Mouse (Mus musculus) gastrocnemius, postnatal 14 days (tissue): ENCODE results near the gene Slc37a4. TPM values are rescaled to one million over a fixed set of nuclear protein-coding genes. Genes with fewer than 3 reads are reported as not detected.
"Not testable (repeated sequence)": the region's sequence is repeated elsewhere in the genome, so short reads cannot be mapped to it uniquely, and the experiment has no call there.

Source experiments
- DNase-seq: peaks from one replicate; pipeline ENCODE4 v3.0.0; 2021; ENCODE audit warnings: mixed read lengths
- intact Hi-C: fragments of 180-260 bp; cut with DNase I; formaldehyde crosslinking; loops from one replicate; pipeline ENCODE4 v1.15.1; 2025; ENCODE audit warnings: low total_unique reads
- long read RNA-seq, 2 experiments: library from polyadenylated mRNA; stranded (forward); transcript quantifications; one replicate each; pipeline ENCODE4 v2.0.0; 2021
- total RNA-seq, 2 experiments: library from RNA; stranded (reverse); gene quantifications; 2 replicates each; pipeline ENCODE4 v1.2.3; 2021

The Slc37a4 gene
- 100 to 1,000 TPM; 164 to 179 TPM for total RNA-seq
- long read RNA-seq, experiment 1, transcript Slc37a4-207 (9 exons, 2,128 nt): minor isoform, 5 of 248 reads
- long read RNA-seq, experiment 1, transcript Slc37a4-202 (9 exons, 1,353 nt): major isoform, 152 of 248 reads
- long read RNA-seq, experiment 1, partial matches to known transcripts: 28 of 248 reads
- long read RNA-seq, experiment 1, other reads (novel, unspliced or antisense): 63 of 248 reads
- long read RNA-seq, experiment 2, transcript Slc37a4-202 (9 exons, 1,353 nt): major isoform, 138 of 245 reads
- long read RNA-seq, experiment 2, partial matches to known transcripts: 23 of 245 reads
- long read RNA-seq, experiment 2, other reads (novel, unspliced or antisense): 82 of 245 reads

DNA sequence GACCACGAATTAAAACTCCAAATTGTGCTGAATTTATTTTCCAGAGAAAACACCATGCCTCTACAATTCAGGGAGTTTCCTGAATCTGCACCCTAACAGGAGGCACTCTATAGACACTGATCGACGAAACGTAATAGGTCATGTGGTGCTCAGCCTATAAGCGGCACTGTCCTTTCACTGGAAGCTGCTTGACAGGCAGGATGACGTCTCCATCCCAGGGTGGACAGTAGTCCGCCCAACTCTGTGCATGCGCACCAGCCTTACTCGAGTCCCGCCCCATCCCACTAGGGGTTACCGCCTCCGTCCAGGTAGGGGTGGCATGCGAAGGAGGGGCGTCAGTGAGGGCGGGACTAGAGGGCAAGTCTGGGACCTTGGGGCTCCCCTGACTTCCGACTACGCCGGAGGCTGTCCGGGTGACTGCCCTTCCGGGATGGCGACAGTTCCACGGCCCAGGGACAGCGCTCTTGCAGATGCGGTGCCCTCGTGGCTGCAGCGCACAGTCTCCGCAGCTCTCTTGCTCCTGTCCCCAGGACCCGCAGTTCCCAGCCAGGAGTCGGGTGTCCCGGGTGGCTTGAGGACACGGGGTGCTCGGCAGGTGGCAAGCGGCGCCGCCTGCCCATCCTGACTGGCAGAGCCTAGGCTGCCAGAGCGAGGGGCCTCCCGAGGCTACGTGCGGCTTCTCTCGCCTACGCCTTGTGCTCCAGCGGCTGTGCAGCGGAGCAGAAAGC is at the start of gene Slc37a4:
Gene Slc37a4 (plus strand): TSS at position 169 of the 728 bp plus-strand sequence.
- intact Hi-C loops: no loop called here
- peak; percentile 94 for DNase-seq

GRCm38 (mm10) chr9:44347166-44347565 is 49.5 kb upstream of the Slc37a4 start:
- intact Hi-C loops: no loop called here
- DNase-seq: no peak

- no peak for DNase-seq
- intact Hi-C loops: no loop called here
Observed at GRCm38 (mm10) chr9:44347621-44348020, 49.0 kb upstream of the Slc37a4 start.

GRCm38 (mm10) chr9:44348546-44348945 is 48.1 kb upstream of the Slc37a4 start:
- intact Hi-C loops: no loop called here
- no peak for DNase-seq

GRCm38 (mm10) chr9:44351396-44351795 is 45.3 kb upstream of the Slc37a4 start:
- no peak for DNase-seq
- intact Hi-C loops: loop anchor here (5.0 kb wide), 1 partner anchor 99 kb away; the partner anchor contains the start of gene Pdzd3

DNA sequence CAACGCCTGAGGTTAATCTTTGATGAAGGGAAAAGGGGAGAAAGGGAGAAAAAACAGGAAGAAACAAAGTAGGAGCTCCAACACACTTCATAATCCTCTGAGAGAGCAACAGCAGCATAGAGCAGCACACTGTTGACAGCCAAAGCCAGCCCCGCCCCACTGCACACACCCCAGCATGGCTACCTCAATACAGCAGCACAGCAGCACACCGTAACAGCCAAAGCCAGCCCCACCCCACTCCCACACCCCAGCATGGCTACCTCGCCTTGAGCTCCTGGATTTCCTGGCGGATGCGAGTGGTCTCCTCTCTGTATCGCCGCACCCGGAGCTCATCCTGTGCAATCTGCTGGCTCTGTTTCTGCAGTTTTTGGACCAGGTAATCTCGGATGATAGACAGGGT is 44.3 kb upstream of the Slc37a4 start:
- intact Hi-C loops: loop anchor here (5.0 kb wide), 1 partner anchor 100 kb away; the partner anchor contains the start of gene Pdzd3

GRCm38 (mm10) chr9:44353142-44353541 is 43.5 kb upstream of the Slc37a4 start:
- intact Hi-C loops: loop anchor here (5.0 kb wide), 1 partner anchor 101 kb away; the partner anchor contains the start of gene Pdzd3
- DNase-seq: no peak

More for the DNA sequence above, 44.3 kb upstream of the Slc37a4 start:
- no peak for DNase-seq

DNA sequence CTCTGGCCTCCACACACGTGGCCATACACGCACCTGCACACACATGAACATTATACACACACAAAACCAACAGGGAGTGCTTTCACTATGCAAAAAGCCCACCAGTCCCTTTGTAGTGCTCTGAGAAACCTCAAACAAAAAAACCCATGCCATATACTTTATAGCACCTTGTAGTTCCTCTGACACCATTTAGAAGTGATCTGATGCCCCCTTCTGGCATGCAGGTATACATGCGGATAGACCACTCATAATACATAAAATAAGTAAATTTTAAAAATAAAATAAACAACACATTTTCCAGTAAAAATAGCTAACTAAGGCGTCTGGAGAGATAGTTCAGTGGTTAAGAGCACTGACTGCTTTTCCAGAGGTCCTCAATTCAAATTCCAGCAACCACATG is 39.4 kb upstream of the Slc37a4 start:
- DNase-seq: no peak
- intact Hi-C loops: loop anchor here (5.0 kb wide), 1 partner anchor 65 kb away; no protein-coding TSS in a partner anchor

- DNase-seq: peak; percentile 95
- intact Hi-C loops: no loop called here
Observed at GRCm38 (mm10) chr9:44361190-44361917, 35.3 kb upstream of the Slc37a4 start, which contains the start of gene Vps11. Gene Vps11 (minus strand): TSS chr9:44361670.

DNA sequence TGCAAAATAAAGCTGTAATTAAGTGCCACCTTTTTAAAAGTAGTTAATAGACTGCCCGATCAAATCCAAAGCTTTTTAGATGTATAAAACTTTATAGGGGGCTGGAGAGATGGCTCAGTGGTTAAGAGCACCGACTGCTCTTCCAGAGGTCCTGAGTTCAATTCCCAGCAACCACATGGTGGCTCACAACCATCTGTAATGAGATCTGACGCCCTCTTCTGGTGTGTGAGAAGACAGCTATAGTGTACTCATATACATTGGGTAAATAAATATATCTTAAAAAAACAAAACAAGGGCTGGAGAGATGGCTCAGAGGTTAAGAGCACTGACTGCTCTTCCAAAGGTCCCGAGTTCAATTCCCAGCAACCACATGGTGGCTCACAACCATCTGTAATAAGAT is 34.7 kb upstream of the Slc37a4 start:
- intact Hi-C loops, DNase-seq: not testable (repeated sequence)

- intact Hi-C loops: no loop called here
- DNase-seq: no peak
Observed at GRCm38 (mm10) chr9:44364480-44364879, 32.2 kb upstream of the Slc37a4 start.

- intact Hi-C loops: no loop called here
- no peak for DNase-seq
Observed at GRCm38 (mm10) chr9:44373386-44373785, 23.3 kb upstream of the Slc37a4 start.

GRCm38 (mm10) chr9:44376141-44376540 is 20.5 kb upstream of the Slc37a4 start:
- intact Hi-C loops: no loop called here
- DNase-seq: no peak

DNA sequence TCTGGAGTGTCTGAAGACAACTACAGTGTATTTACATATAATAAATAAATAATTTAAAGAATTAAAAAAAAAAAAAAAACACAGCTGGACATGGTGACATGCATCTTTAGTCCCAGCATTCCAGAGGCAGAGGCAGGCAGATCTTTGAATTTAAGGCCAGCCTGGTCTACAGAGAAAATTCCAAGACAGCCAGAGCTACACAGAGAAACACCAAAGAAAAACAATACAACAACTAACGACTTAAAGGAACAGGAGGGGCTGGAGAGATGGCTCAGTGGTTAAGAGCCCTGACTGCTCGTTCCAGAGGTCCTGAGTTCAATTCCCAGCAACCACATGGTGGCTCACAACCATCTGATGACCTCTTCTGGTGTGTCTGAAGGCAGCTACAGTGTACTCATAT is 19.3 kb upstream of the Slc37a4 start:
- DNase-seq, intact Hi-C loops: not testable (repeated sequence)

GRCm38 (mm10) chr9:44378153-44378730 is 18.4 kb upstream of the Slc37a4 start:
- DNase-seq: no peak
- intact Hi-C loops: no loop called here

DNA sequence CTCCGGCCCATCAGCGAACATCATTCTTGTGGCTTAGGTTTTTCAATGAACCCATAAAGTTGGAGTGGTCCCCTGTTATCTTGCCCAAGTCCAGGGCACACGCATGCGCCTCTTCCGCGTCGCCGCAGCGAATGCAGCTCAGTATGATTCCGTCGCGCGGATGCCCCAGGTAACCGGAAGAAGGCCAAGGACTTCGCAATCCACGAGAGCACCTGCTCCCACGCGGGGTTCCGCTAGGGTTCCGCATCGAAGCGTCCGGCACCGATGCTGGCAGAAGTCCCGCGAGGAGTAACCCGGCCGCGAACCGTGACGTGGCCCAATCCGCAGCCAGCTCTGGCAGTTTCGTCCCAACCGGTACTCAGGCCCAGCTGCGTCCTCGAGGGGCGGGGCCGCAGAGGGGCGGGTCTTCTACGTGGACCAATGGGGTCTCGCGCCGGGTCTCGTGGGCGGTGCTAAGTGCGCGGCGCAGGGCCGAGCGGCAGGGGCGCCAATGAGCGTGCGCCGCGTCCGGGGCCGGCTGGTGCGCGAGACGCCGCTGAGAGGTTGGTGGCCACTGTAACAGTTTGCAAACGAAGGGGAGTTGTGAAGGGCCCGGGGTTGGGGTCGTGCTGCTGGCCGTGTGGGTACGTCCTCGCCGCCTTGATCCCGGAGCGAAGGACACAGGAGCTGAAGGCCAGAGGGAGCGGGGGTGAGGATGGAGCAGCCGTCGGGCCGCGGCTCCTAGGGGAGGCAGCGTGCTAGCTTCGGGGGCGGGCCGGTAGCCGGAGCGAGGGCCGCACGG is 17.4 kb upstream of the Slc37a4 start, which contains the start of gene Hyou1:
Gene Hyou1 (plus strand): TSS at position 437 of the 781 bp plus-strand sequence.
- intact Hi-C loops: no loop called here
- DNase-seq: peak; percentile 99

DNA sequence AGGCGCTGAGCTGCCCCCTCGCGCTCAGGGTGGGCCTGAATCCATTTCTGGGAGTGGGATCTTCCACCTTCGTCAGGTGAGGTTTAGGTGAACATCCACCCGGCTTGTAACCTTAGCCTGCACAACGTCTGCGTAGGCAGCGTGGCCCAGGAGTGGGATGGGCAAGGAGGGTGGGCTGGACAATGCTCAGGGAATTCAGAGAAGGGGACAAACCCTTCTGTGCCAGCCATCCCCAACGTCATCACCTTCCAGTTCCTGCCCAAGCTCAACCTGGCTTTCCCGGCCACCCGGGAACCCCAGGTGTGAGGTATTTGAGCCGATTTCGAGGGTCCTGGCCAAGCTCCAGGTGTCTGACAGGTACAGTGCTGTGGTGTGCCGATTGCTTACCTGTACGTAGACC is 16.8 kb upstream of the Slc37a4 start:
- no peak for DNase-seq

GRCm38 (mm10) chr9:44384596-44384995 is 12.1 kb upstream of the Slc37a4 start:
- intact Hi-C loops: no loop called here
- DNase-seq: no peak

More for the DNA sequence above, 16.8 kb upstream of the Slc37a4 start:
- intact Hi-C loops: no loop called here

DNA sequence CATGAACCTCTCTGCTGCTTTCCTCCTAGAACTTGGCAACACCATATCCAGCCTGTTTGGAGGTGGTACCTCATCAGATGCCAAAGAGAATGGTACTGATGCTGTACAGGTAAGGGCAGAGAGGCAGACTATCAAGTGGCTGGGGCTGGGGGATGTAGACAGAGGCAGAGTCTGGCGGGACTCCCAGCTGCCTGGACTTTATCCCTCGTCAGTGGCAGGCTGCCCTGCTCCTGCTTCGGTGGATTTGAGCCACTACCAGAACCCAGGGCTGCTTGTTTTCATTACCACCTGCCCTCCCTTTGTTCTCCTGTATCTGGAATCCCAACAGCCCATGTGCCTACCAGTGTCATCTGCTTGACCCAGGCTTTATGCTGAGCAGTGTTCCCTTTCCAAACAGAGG is 9.4 kb upstream of the Slc37a4 start:
- intact Hi-C loops: no loop called here
- no peak for DNase-seq
